Mouse (Mus musculus) stomach, embryonic 14.5 days (tissue): ENCODE measurements around the gene Gm17409. TPM values are rescaled to one million over a fixed set of nuclear protein-coding genes. Genes with fewer than 3 reads are reported as not detected.

Experiments used
- ATAC-seq: fragments of 200-750 bp; cut with Nextera tagmentation; 2 replicates; pipeline ENCODE4 v1.8.0; 2017; ENCODE audit warnings: low read depth, moderate TSS enrichment; ENCODE audit not compliant: insufficient number of reproducible peaks, insufficient read depth, low FRiP score
- H3K27ac ChIP-seq: fragments of 300-500 bp; sonication (generic); 2 replicates; pipeline ENCODE4 v1.5.1; 2014; ENCODE audit warnings: mild to moderate bottlenecking, low read length, moderate library complexity, mixed read lengths
- H3K27me3 ChIP-seq: fragments of 300-500 bp; sonication (generic); 2 replicates; pipeline ENCODE4 v1.6.1; 2014; ENCODE audit warnings: low read length, control low read depth, mixed read lengths; ENCODE audit not compliant: control insufficient read depth, insufficient read depth
- H3K36me3 ChIP-seq: fragments of 300-500 bp; sonication (generic); 2 replicates; pipeline ENCODE4 v1.6.1; 2014; ENCODE audit warnings: mild to moderate bottlenecking, control low read depth, low read length, moderate library complexity, mixed read lengths; ENCODE audit not compliant: control insufficient read depth, insufficient read depth
- H3K4me1 ChIP-seq: fragments of 300-500 bp; sonication (generic); 2 replicates; pipeline ENCODE4 v1.6.1; 2014; ENCODE audit warnings: low read length, control low read depth, mixed read lengths; ENCODE audit not compliant: control insufficient read depth, insufficient read depth
- H3K4me2 ChIP-seq: fragments of 300-500 bp; sonication (generic); replicated peaks from 2 replicates; pipeline ENCODE4 v1.6.1; 2014; ENCODE audit warnings: low read depth, low read length, control low read depth
- H3K4me3 ChIP-seq: fragments of 300-500 bp; sonication (generic); 2 replicates; pipeline ENCODE4 v1.5.1; 2014; ENCODE audit warnings: low read depth, low read length, control low read depth
- H3K9ac ChIP-seq: fragments of 300-500 bp; sonication (generic); replicated peaks from 2 replicates; pipeline ENCODE4 v1.6.1; 2014; ENCODE audit warnings: low read depth, mild to moderate bottlenecking, control low read depth, low read length, moderate library complexity, mixed read lengths
- H3K9me3 ChIP-seq: fragments of 300-500 bp; sonication (generic); 2 replicates; pipeline ENCODE4 v1.6.1; 2016; ENCODE audit warnings: low read depth, low read length, control low read depth; ENCODE audit not compliant: control insufficient read depth
- WGBS: fragments of 180-500 bp; shearing (Covaris S2); extraction: QIAGEN DNeasy Blood & Tissue Kit; methylation state at CpG from one replicate; pipeline ENCODE4 v1.1.7; 2014; 5-methylcytosine and 5-hydroxymethylcytosine counted together
- polyA plus RNA-seq: library from polyadenylated mRNA; unstranded; fragments of >200 nt; fragmentation: Nextera tagmentation; extraction: Ambion mirVana; gene quantifications from 2 replicates; pipeline ENCODE4 v1.2.1, GENCODE M21; 2014

The Gm17409 gene
- polyA plus RNA-seq, 1 experiment from 2014 or later: 0.26 TPM

DNA sequence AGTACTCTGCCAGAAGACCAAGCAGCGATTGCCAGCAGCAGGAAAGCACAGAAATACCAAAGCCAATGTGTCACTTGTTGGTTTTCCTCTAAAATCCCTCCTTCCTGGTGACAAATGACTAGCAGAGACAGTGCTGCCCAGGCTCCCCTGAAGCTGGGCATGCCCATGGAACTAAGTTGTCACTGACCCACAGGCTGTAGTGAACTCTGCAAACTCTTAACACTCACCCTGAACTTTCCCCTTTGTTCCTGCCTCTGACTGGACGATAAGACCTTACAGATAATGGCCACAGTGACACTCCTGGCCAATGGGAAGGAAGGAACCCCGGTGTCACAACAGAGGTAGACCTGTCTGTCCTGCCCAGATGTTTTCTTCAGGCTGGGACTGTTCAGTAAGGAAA lies 43.3 kb downstream of the Gm17409 start:
- no peak overlapping the region for H3K27ac ChIP-seq
- H3K27me3 ChIP-seq: no peaks in the 10 kb centered on the region
- H3K36me3 ChIP-seq: no peaks in the 10 kb centered on the region
- no peak for ATAC-seq
- H3K4me2 ChIP-seq: no peak overlapping the region
- no peak overlapping the region for H3K4me3 ChIP-seq
- 68% methylated on average over 3 of the region's 3 CpGs for WGBS
- peaks cover 9% of the 10 kb centered on the region for H3K4me1 ChIP-seq
- no peak overlapping the region for H3K9ac ChIP-seq
- H3K9me3 ChIP-seq: no peaks in the 10 kb centered on the region

DNA sequence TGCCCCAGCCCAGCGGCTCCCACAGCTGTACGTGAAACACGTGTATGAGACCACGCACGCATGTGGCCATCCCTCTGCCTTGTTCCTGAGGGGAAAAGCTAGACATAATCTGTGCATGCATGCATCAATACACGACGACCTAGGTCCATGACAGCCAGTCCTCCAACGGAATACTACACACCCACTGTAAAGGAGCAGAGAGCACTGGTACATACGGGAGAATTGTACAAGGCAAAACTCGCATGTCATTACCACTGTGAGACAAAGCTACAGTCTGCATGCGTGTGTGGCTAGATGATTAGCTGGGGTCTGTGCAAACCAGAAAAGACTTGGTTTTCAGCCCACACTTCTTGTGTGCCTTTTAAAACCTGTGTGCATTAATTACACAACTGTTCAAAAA lies 44.6 kb downstream of the Gm17409 start:
- Histone ChIP-seq H3K27ac (no peak overlapping the region), H3K36me3 (no peaks in the 10 kb centered on the region), H3K27me3 (no peaks in the 10 kb centered on the region), H3K9me3 (no peaks in the 10 kb centered on the region), H3K4me1 (peaks cover 9% of the 10 kb centered on the region), H3K4me2 (no peak overlapping the region), H3K4me3 (no peak overlapping the region), H3K9ac (no peak overlapping the region)
- 93% methylated on average over 11 of the region's 11 CpGs for WGBS
- no peak for ATAC-seq

DNA sequence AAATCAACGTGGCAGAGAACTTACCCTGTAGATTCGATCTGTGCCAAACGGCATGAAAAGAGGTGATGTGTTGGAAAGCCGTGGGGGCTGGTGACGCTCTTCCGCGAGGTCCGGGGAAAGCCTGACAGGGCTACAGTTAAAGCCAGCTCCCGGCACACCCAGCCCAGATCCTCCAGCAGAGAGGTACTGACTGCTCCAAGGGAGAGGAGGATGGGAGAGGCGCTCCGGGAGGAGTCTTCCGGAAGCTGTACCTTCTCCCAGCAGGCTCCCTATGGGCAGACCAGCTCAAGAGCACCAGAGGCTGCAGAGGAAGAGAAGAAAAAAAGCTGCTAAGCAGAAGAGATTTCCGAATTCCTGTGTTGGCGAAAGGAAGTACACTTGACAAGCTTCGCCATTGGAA lies 46.1 kb downstream of the Gm17409 start:
- no peak overlapping the region for H3K4me3 ChIP-seq
- H3K9ac ChIP-seq: no peak overlapping the region
- no peaks in the 10 kb centered on the region for H3K27me3 ChIP-seq
- no peaks in the 10 kb centered on the region for H3K36me3 ChIP-seq
- peaks cover 9% of the 10 kb centered on the region for H3K4me1 ChIP-seq
- no peaks in the 10 kb centered on the region for H3K9me3 ChIP-seq
- no peak for ATAC-seq
- H3K27ac ChIP-seq: no peak overlapping the region
- H3K4me2 ChIP-seq: no peak overlapping the region
- 39% methylated on average over 15 of the region's 15 CpGs for WGBS

DNA sequence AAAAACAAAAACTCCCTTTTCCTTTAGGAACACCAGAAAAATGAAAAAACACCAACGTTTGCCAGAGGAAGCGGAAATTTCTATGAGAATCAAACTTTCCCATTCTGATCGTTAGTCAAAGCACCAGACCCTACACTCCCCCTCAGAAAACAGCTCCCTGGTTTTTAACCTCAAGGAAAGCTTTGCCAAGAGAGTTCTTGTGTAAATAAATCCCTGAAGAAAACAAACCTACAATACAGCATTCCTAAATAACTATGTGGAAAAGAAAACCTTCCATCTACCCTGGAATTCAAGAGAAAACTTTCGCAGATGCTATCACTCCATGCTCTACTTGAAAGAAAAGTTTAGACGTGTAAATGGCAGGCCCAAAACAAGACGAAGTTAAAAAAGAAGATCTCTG lies 47.0 kb downstream of the Gm17409 start:
- no peak overlapping the region for H3K9ac ChIP-seq
- peak overlapping the region; percentile 21; the same call in 1 of the 2 replicates for H3K27ac ChIP-seq
- no peaks in the 10 kb centered on the region for H3K36me3 ChIP-seq
- H3K27me3 ChIP-seq: no peaks in the 10 kb centered on the region
- 55% methylated on average over 6 of the region's 6 CpGs for WGBS
- peaks cover 9% of the 10 kb centered on the region for H3K4me1 ChIP-seq
- no peak overlapping the region for H3K4me2 ChIP-seq
- no peak overlapping the region for H3K4me3 ChIP-seq
- no peaks in the 10 kb centered on the region for H3K9me3 ChIP-seq
- ATAC-seq: no peak

DNA sequence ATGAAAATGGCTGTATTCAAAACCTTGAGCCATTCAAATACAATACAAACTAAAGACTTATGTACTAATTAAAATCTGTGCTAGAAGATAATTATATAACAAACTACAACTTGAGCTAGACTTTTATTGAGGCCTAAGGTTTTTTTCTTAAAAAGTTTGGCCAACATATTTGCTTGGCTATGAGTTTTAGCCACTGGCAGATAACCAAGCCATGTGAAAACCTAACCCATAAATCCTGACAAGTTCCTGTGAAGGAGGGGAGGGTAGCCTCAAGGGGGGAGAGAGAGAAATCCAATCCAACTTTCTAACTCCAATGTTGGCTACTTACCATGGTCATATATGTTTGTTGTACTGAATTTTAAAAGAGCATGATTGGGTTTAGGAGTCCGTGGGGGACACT lies 48.6 kb downstream of the Gm17409 start:
- WGBS: 82% methylated on average over 1 of the region's 1 CpGs
- Histone ChIP-seq H3K9me3 (no peaks in the 10 kb centered on the region), H3K36me3 (no peaks in the 10 kb centered on the region), H3K4me2 (no peak overlapping the region), H3K27me3 (no peaks in the 10 kb centered on the region), H3K9ac (no peak overlapping the region), H3K27ac (no peak overlapping the region), H3K4me3 (no peak overlapping the region), H3K4me1 (peaks cover 14% of the 10 kb centered on the region)
- ATAC-seq: no peak

Other genes with a start within 250 kb of the Gm17409 start
- gene Acvr1c, start 112.2 kb upstream of the Gm17409 start, polyA plus RNA-seq: 0.71 and 0.86 TPM in 2 replicates
- gene Acvr1, start 97.0 kb downstream of the Gm17409 start, polyA plus RNA-seq: 9.5 and 10.5 TPM in 2 replicates
- 9.2 and 11.6 TPM in 2 replicates for gene Upp2, start 97.2 kb downstream of the Gm17409 start, polyA plus RNA-seq